Mouse (Mus musculus) cortical plate, adult 2 months (tissue): Measurements from ENCODE around the gene Nectin2. TPM values are rescaled to one million over a fixed set of nuclear protein-coding genes. Genes with fewer than 3 reads are reported as not detected.

Experiments used
- H3K27ac ChIP-seq: fragments of 200-500 bp; 2 replicates; pipeline ENCODE4 v1.5.1; 2012; ENCODE audit warnings: low read length, control low read depth, inconsistent platforms; ENCODE audit not compliant: insufficient read depth
- H3K4me1 ChIP-seq: fragments of 200-500 bp; 2 replicates; pipeline ENCODE4 v1.6.1; 2011; ENCODE audit warnings: low read length; ENCODE audit not compliant: control insufficient read depth, insufficient read depth
- H3K4me3 ChIP-seq: fragments of 200-500 bp; 2 replicates; pipeline ENCODE4 v1.5.1; 2011; ENCODE audit warnings: mild to moderate bottlenecking, low read length, control low read depth; ENCODE audit not compliant: insufficient read depth
- CTCF ChIP-seq: fragments of 200-500 bp; IDR thresholded peaks from 2 replicates; pipeline ENCODE4 v1.5.1; 2011; ENCODE audit warnings: mild to moderate bottlenecking, control low read depth, low read length; ENCODE audit not compliant: insufficient read depth; ENCODE audit errors: extremely low read depth
- POLR2A ChIP-seq: fragments of 200-500 bp; IDR thresholded peaks from 2 replicates; pipeline ENCODE4 v1.6.1; 2011; ENCODE audit warnings: mild to moderate bottlenecking, low read length, control low read depth; ENCODE audit not compliant: insufficient read depth; ENCODE audit errors: extremely low read depth
- polyA plus RNA-seq: library from polyadenylated mRNA; depleted of rRNA; stranded (reverse); fragments of >200 nt; gene quantifications from 2 replicates; pipeline ENCODE4 v1.2.3, GENCODE M21; 2012

The Nectin2 gene
- polyA plus RNA-seq, 1 experiment: 6.9 TPM

DNA sequence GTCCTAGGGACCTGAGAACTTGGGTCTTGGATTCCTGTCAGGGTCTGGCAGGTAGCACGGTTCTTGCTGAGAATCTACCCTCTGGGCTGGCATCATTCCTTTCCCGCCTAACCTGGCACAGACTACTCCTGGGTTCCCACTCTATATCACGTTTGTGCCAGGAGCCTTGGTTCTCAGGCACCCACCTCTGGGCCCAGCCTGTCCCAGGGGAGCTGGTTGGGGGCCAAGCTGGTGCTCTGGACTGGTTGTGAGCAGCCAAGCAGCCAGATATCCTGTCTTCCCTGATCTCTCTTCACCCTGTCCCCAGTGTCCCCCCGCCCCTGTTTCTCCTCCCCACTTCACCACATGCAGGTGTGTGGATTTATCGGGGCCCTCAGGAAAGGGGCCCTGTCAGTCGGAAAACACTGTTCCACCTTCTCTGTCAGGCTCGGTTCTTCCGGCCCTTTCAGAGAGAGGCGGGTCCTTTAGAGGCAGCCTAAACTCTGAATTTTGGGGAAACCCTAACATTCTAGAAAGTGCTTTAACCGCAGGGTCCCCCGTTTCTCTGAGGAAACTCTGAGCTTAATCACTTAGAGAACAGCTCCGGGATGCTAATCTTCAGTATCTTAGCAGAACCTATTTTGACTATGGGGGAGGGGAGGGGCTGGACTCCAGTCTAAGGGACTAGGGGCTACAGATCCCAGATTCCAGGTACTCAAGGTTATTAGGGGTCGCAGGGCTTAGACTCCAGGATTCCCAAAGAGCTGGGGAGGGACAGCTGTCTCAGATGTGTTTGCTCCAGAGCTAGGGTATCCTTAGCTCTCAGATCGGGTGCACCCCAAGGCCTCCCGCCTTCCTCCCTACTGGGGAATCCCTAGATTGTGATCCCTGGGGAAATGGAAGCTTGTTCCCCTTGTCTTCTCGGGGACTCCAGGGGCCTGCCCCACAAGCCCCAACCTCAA lies 19.4 kb upstream of the Nectin2 start:
- Histone ChIP-seq H3K4me3 (peak overlapping the region; percentile 40; the same call in 1 of the 2 replicates), H3K27ac (no peak overlapping the region), H3K4me1 (no peaks in the 10 kb centered on the region)
- TF ChIP-seq CTCF (no peak), POLR2A (no peak)

DNA sequence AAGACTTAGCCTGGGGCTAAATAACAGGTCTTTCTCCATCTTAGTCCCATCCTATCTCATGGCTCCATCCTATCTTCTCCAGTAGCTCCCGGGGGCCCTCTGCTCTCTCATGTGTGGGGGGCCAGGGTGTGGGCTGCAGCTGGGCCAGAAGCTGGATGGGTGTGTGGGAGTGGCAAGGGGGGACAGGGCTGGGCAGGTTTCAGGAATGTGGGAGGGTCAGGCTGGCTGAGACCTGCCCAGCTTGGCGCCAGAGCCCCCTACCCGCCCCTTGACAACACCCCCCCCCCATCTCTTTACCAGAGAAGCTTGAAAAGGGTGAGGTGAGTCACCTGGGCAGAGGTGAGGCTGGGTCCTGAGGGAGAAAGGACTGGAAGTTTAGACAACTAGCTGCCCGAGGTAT lies 18.7 kb upstream of the Nectin2 start:
- Histone ChIP-seq H3K27ac (no peak overlapping the region), H3K4me1 (no peaks in the 10 kb centered on the region), H3K4me3 (no peak overlapping the region)
- no peak for TF ChIP-seq CTCF
- no peak for TF ChIP-seq POLR2A

DNA sequence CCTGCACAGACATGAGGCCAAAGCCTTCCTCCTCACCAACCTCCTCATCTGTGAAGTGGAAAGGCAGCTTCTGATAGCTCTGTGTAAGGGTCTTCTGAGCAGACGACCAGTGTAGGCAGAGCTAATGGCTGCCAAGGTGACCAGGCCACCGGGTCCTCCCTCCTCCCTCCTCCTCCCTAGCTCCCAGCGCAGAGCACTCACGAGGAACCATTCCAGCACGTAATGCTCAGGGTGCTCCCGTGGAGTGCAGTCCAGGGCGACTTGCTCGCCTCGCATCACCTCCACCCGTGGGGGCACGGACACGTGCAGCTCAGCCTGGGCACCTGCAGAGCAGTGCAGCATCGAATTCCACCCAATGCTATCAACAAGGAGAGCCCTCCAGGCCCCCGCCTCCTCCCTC lies 18.0 kb upstream of the Nectin2 start:
- Histone ChIP-seq H3K4me3 (no peak overlapping the region), H3K27ac (no peak overlapping the region), H3K4me1 (no peaks in the 10 kb centered on the region)
- TF ChIP-seq CTCF (no peak), POLR2A (no peak)

DNA sequence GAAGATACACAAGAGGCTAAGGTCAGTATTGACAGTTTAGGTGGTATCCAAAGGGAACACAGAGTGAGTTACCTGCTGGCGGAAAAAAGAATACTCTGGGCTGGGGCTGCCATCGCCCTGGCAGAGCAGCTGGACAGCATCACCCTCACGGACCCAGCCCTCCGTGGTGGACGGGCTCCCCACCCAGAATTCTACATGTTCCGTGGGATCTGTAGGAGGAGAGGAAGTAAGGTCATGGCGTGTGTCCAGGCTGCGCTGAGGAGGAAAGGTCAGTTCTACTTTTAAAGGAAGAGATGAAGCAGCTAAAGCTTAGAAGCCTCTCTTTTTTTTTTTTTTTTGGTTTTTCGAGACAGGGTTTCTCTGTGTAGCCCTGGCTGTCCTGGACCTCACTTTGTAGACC lies 14.3 kb upstream of the Nectin2 start:
- H3K27ac ChIP-seq: no peak overlapping the region
- no peak overlapping the region for H3K4me3 ChIP-seq
- TF ChIP-seq POLR2A: no peak
- no peak for TF ChIP-seq CTCF
- no peaks in the 10 kb centered on the region for H3K4me1 ChIP-seq

DNA sequence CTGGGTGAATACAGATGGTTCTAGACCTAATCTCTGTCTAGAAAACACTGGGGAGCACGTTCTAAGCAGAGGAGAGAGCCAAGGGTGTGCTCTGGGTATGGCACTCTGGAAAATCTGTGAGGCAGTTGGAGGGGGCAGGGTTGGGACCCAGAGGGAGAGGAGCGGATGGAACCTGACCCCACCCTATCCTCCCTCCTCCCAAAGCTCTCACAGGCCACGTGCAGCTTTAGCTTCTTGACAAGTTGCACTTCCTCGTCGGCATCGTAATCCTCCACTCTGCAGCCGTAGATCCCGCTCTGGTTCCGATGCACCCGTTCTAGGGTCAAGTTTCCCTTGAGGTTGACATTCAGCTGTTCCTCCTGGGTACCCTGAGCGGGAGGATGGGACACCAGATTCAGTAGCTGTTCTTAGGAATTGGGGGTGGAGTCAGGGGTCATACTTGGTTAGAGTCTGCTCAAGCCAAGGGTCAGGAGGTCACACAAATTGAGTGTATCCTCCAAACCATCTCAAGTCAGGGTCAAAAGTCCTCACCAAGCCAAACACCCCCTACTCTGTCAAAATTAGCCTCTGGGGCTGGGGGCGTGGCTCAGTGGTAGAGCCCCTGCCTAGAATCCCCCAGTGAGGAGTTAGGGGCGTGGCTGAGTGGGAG lies 13.7 kb upstream of the Nectin2 start:
- Histone ChIP-seq H3K4me3 (no peak overlapping the region), H3K27ac (no peak overlapping the region), H3K4me1 (no peaks in the 10 kb centered on the region)
- TF ChIP-seq POLR2A (no peak), CTCF (no peak)

DNA sequence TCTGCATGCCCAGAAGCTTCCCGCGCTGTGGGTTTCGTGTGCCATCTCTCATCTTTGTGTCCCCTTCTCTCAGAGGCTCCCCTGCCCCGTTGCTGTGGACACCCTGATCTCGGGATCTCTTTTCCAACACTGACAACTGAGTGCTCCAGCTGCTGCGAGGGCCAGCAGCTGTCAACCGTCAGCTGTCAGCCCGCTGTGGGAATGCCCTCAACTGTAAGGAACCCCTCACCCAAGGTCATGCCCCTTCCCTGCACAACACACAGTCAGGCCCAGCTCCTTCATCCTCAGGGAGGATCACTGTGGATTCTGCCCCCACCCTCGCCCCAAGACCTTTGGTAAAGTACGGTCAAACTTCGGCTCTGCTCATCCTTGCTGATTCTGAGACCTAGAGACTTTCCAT lies 12.0 kb upstream of the Nectin2 start:
- no peak overlapping the region for H3K27ac ChIP-seq
- TF ChIP-seq POLR2A (no peak), CTCF (no peak)
- H3K4me1 ChIP-seq: no peaks in the 10 kb centered on the region
- no peak overlapping the region for H3K4me3 ChIP-seq

DNA sequence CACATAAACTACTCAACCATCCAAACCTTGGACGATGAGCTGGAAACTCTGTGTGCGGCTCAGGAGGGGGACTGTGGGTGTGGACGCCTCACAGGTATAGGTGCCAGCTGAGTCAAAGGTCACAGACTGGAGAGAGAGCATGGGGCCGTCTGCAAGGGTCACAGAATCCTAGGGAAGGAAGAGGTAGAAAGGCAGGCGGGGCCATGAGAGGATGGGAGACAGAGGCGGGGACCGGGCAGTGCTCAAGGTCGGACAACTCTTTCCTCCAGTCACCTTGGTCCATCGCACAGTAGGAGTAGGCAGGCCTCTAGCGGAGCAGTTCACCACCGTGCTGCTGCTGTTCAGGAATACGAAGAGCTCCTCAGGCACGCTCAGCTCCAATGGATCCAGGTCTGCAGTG lies 9.7 kb upstream of the Nectin2 start:
- no peak for TF ChIP-seq POLR2A
- TF ChIP-seq CTCF: no peak
- H3K27ac ChIP-seq: no peak overlapping the region
- H3K4me3 ChIP-seq: no peak overlapping the region
- no peaks in the 10 kb centered on the region for H3K4me1 ChIP-seq

DNA sequence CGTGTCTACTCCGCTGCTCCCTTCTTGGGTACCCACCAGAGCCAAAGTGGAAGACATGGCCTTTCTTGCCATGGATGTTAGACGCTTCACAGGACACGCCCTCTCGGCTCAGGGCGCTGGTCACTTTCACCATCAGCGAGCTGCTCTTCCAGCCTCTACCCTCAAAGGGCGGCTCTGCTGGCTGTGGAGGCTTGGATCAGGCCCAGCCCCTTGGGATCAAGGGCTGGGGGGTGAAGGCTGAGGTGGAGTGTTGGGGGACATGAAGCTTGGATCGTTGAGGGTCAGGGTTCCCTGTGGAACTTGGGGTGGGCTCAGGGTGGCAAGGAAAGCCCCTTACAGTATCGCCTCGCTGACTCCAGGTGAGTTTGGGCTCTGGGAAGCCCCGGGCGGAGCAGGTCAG lies 8.3 kb upstream of the Nectin2 start:
- Histone ChIP-seq H3K27ac (no peak overlapping the region), H3K4me1 (no peaks in the 10 kb centered on the region), H3K4me3 (no peak overlapping the region)
- TF ChIP-seq CTCF (no peak), POLR2A (no peak)

DNA sequence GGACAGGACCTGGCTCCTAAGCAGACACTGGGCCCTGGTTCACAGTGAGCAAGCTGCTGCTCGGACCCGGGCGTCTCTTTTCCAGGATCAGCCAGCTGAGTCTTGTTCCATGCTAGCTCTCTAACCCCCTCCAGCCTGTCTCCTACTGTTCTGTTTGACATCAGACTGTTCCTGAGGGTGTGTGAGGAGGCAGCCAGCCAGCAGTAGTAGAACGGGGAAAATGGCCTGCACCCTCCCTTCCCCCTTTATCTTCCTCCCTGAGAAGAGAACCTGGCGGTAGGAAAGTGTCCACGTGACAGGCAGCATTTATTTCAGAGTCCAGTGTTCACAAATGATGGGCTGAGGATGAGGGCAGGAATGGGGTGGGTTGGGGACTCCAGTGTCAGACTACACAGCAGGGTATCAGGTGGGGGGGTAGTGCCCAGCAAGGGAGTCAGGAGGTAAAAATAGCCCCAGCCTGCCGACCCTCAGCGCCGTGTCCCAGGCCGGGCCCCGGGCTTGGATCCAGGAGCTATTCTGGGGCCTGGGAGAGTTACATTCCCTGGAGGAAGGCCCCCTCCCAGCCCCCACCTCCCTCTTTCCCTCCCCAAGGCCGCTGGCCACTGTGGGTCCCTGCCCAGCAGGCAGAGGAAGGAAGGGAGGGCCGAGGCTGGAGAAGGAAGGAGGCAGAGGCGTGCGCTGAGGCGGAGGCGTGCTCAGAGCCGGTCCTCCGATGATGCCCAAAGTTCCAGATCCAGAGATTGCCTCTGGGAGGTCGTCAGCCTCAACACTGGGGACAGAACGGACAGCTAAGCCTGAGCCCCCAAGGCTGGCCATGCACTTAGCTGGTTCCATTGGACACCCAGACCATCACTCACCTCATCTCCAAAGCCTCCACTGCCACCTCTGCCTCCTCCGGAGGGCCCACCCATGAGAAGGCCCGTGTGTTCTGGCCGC lies 5.8 kb upstream of the Nectin2 start:
- Histone ChIP-seq H3K4me1 (no peaks in the 10 kb centered on the region), H3K4me3 (no peak overlapping the region), H3K27ac (peak overlapping the region; percentile 49)
- TF ChIP-seq CTCF (no peak), POLR2A (no peak)

DNA sequence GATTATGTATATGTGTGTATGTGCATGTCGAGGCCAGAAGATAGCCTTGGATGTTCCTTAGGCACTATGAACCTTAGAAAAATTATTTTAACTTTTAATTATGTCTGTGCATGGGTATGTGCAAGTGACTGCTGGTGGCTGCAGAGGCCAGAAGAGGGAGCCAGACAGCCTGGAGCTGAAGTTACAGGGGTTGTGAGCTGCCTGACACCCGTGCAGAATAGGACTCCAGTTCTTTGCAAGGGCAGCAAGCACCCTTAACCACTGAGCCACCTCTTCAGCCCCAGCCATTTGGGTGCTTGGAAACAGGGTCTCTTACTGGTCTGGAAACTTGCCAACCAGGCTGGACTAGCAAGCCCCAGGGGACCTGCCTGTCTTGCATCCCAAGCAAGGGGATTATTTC lies 4.7 kb upstream of the Nectin2 start:
- H3K27ac ChIP-seq: no peak overlapping the region
- H3K4me1 ChIP-seq: no peaks in the 10 kb centered on the region
- H3K4me3 ChIP-seq: no peak overlapping the region
- TF ChIP-seq POLR2A (no peak), CTCF (no peak)
